Mouse (Mus musculus) splenic B cell, adult 2 months (primary cell): ENCODE results near the gene Slc24a4.

Source experiments
- DNase-seq: peaks from one replicate; pipeline ENCODE4 v3.0.0-alpha.2; 2011; ENCODE audit warnings: low read depth, low spot score
- H3K27me3 ChIP-seq: 2 replicates; pipeline ENCODE4 v1.6.1; 2012; ENCODE audit warnings: mild to moderate bottlenecking, low read length, moderate library complexity, mixed read lengths; ENCODE audit not compliant: control insufficient read depth, poor library complexity, insufficient read depth, severe bottlenecking
- H3K36me3 ChIP-seq: 2 replicates; pipeline ENCODE4 v1.6.1; 2012; ENCODE audit warnings: mild to moderate bottlenecking, low read length, moderate library complexity, mixed read lengths; ENCODE audit not compliant: control insufficient read depth, poor library complexity, insufficient read depth, severe bottlenecking

Gene Slc24a4

GRCm38 (mm10) chr12:102309099-102309799 lies 180.7 kb downstream of the Slc24a4 start:
- Histone ChIP-seq H3K27me3 (no peaks in the 10 kb centered on the region), H3K36me3 (peaks cover 1% of the 10 kb centered on the region; the same call in 1 of the 2 replicates)
- no peak for DNase-seq

- Histone ChIP-seq H3K27me3 (no peaks in the 10 kb centered on the region), H3K36me3 (peaks cover 5% of the 10 kb centered on the region; the same call in 1 of the 2 replicates)
- no peak for DNase-seq
These were observed 181.3 kb downstream of the Slc24a4 start for GRCm38 (mm10) chr12:102309800-102310195.

- peaks cover 5% of the 10 kb centered on the region; the same call in 1 of the 2 replicates for H3K36me3 ChIP-seq
- DNase-seq = peak; percentile 70
- no peaks in the 10 kb centered on the region for H3K27me3 ChIP-seq
These were observed 181.7 kb downstream of the Slc24a4 start for GRCm38 (mm10) chr12:102310261-102310660.

- peaks cover 5% of the 10 kb centered on the region; the same call in 1 of the 2 replicates for H3K36me3 ChIP-seq
- no peak for DNase-seq
- no peaks in the 10 kb centered on the region for H3K27me3 ChIP-seq
These were observed 182.9 kb downstream of the Slc24a4 start for GRCm38 (mm10) chr12:102311454-102311853.
